Mouse (Mus musculus): ENCODE measurements around the gene Rpf1. TPM values are rescaled to one million over a fixed set of nuclear protein-coding genes. Genes with fewer than 3 reads are reported as not detected.

The Rpf1 gene
- 42.1 and 45.5 TPM in 2 replicates for polyA plus RNA-seq (2015; fragmentation: Nextera tagmentation; extraction: Ambion mirVana)

GRCm38 (mm10) chr3:146520798-146521651 is at the start of gene Rpf1:
Rpf1 (minus strand) TSS chr3:146521429.
- H3K4me2 ChIP-seq (ENCODE audit: low read depth, low read length) = peak within 1 kb of the TSS; percentile 76
- peak within 1 kb of the TSS; percentile 86 for H3K4me3 ChIP-seq (ENCODE audit: low read length)
- H3K27ac ChIP-seq (ENCODE audit: low read length) = peak within 1 kb of the TSS; percentile 99
- peak; percentile 98 for ATAC-seq
- WGBS = under 1% methylated on average over 61 of the region's 82 CpGs
- H3K27me3 ChIP-seq (replicated peaks; ENCODE audit: control insufficient read depth, insufficient read depth, low read length) = no peaks in the 10 kb centered on the region
- H3K9me3 ChIP-seq (ENCODE audit: control insufficient read depth, low read length) = no peaks in the 10 kb centered on the region
- peak within 1 kb of the TSS; percentile 93 for H3K9ac ChIP-seq (ENCODE audit: low read depth, low read length)
- H3K4me1 ChIP-seq (ENCODE audit: control insufficient read depth, insufficient read depth, low read length) = peaks cover 2% of the 10 kb centered on the region; the same call in 1 of the 2 replicates
- peaks cover 8% of the 10 kb centered on the region for H3K36me3 ChIP-seq (ENCODE audit: control insufficient read depth, insufficient read depth, low read length)

GRCm38 (mm10) chr3:146570939-146571338 is 49.7 kb upstream of the Rpf1 start:
- H3K9me3 ChIP-seq (ENCODE audit: control insufficient read depth, low read length) = no peaks in the 10 kb centered on the region
- no peaks in the 10 kb centered on the region for H3K4me1 ChIP-seq (ENCODE audit: control insufficient read depth, insufficient read depth, low read length)
- no peak overlapping the region for H3K9ac ChIP-seq (ENCODE audit: low read depth, low read length)
- H3K4me3 ChIP-seq (ENCODE audit: low read length) = no peak overlapping the region
- ATAC-seq = no peak
- WGBS = 81% methylated on average over 6 of the region's 6 CpGs
- H3K27me3 ChIP-seq (replicated peaks; ENCODE audit: control insufficient read depth, insufficient read depth, low read length) = no peaks in the 10 kb centered on the region
- H3K4me2 ChIP-seq (ENCODE audit: low read depth, low read length) = no peak overlapping the region
- H3K36me3 ChIP-seq (ENCODE audit: control insufficient read depth, insufficient read depth, low read length) = no peaks in the 10 kb centered on the region
- no peak overlapping the region for H3K27ac ChIP-seq (ENCODE audit: low read length)

- H3K27me3 ChIP-seq (replicated peaks; ENCODE audit: control insufficient read depth, insufficient read depth, low read length) = no peaks in the 10 kb centered on the region
- H3K9me3 ChIP-seq (ENCODE audit: control insufficient read depth, low read length) = no peaks in the 10 kb centered on the region
- H3K4me1 ChIP-seq (ENCODE audit: control insufficient read depth, insufficient read depth, low read length) = no peaks in the 10 kb centered on the region
- WGBS = 66% methylated on average over 10 of the region's 10 CpGs
- ATAC-seq = peak; percentile 38; the same call in 1 of the 2 replicates
- no peak within 1 kb of the TSS for H3K9ac ChIP-seq (ENCODE audit: low read depth, low read length)
- no peaks in the 10 kb centered on the region for H3K36me3 ChIP-seq (ENCODE audit: control insufficient read depth, insufficient read depth, low read length)
- H3K4me3 ChIP-seq (ENCODE audit: low read length) = no peak within 1 kb of the TSS
- H3K27ac ChIP-seq (ENCODE audit: low read length) = no peak within 1 kb of the TSS
- no peak within 1 kb of the TSS for H3K4me2 ChIP-seq (ENCODE audit: low read depth, low read length)
Observed at GRCm38 (mm10) chr3:146570148-146570782, 49.0 kb upstream of the Rpf1 start, which contains the start of gene Uox. Uox (plus strand) TSS chr3:146570426.

GRCm38 (mm10) chr3:146569594-146569993 is 48.4 kb upstream of the Rpf1 start:
- H3K4me2 ChIP-seq (ENCODE audit: low read depth, low read length) = no peak overlapping the region
- no peaks in the 10 kb centered on the region for H3K27me3 ChIP-seq (replicated peaks; ENCODE audit: control insufficient read depth, insufficient read depth, low read length)
- ATAC-seq = no peak
- H3K9ac ChIP-seq (ENCODE audit: low read depth, low read length) = no peak overlapping the region
- H3K4me1 ChIP-seq (ENCODE audit: control insufficient read depth, insufficient read depth, low read length) = no peaks in the 10 kb centered on the region
- H3K9me3 ChIP-seq (ENCODE audit: control insufficient read depth, low read length) = no peaks in the 10 kb centered on the region
- H3K36me3 ChIP-seq (ENCODE audit: control insufficient read depth, insufficient read depth, low read length) = no peaks in the 10 kb centered on the region
- 93% methylated on average over 3 of the region's 3 CpGs for WGBS
- H3K27ac ChIP-seq (ENCODE audit: low read length) = no peak overlapping the region
- no peak overlapping the region for H3K4me3 ChIP-seq (ENCODE audit: low read length)

GRCm38 (mm10) chr3:146567884-146568530 is 46.8 kb upstream of the Rpf1 start:
- Histone ChIP-seq H3K4me1 (ENCODE audit: control insufficient read depth, insufficient read depth, low read length) (no peaks in the 10 kb centered on the region), H3K36me3 (ENCODE audit: control insufficient read depth, insufficient read depth, low read length) (no peaks in the 10 kb centered on the region), H3K27me3 (replicated peaks; ENCODE audit: control insufficient read depth, insufficient read depth, low read length) (no peaks in the 10 kb centered on the region), H3K27ac (ENCODE audit: low read length) (no peak overlapping the region), H3K9ac (ENCODE audit: low read depth, low read length) (no peak overlapping the region), H3K4me2 (ENCODE audit: low read depth, low read length) (no peak overlapping the region), H3K9me3 (ENCODE audit: control insufficient read depth, low read length) (no peaks in the 10 kb centered on the region), H3K4me3 (ENCODE audit: low read length) (no peak overlapping the region)
- ATAC-seq = peak; percentile 74
- 65% methylated on average over 9 of the region's 9 CpGs for WGBS

GRCm38 (mm10) chr3:146567366-146567765 is 46.1 kb upstream of the Rpf1 start:
- no peak overlapping the region for H3K4me2 ChIP-seq (ENCODE audit: low read depth, low read length)
- H3K36me3 ChIP-seq (ENCODE audit: control insufficient read depth, insufficient read depth, low read length) = no peaks in the 10 kb centered on the region
- no peak for ATAC-seq
- H3K4me1 ChIP-seq (ENCODE audit: control insufficient read depth, insufficient read depth, low read length) = no peaks in the 10 kb centered on the region
- H3K9ac ChIP-seq (ENCODE audit: low read depth, low read length) = no peak overlapping the region
- H3K9me3 ChIP-seq (ENCODE audit: control insufficient read depth, low read length) = no peaks in the 10 kb centered on the region
- no peaks in the 10 kb centered on the region for H3K27me3 ChIP-seq (replicated peaks; ENCODE audit: control insufficient read depth, insufficient read depth, low read length)
- H3K27ac ChIP-seq (ENCODE audit: low read length) = no peak overlapping the region
- WGBS = 58% methylated on average over 7 of the region's 7 CpGs
- H3K4me3 ChIP-seq (ENCODE audit: low read length) = no peak overlapping the region

GRCm38 (mm10) chr3:146565065-146565411 is 43.8 kb upstream of the Rpf1 start:
- 90% methylated on average over 1 of the region's 1 CpGs for WGBS
- no peak for ATAC-seq

GRCm38 (mm10) chr3:146564268-146565064 is 43.2 kb upstream of the Rpf1 start:
- Histone ChIP-seq H3K27ac (ENCODE audit: low read length) (no peak overlapping the region), H3K9ac (ENCODE audit: low read depth, low read length) (no peak overlapping the region), H3K4me1 (ENCODE audit: control insufficient read depth, insufficient read depth, low read length) (no peaks in the 10 kb centered on the region), H3K4me2 (ENCODE audit: low read depth, low read length) (no peak overlapping the region), H3K27me3 (replicated peaks; ENCODE audit: control insufficient read depth, insufficient read depth, low read length) (no peaks in the 10 kb centered on the region), H3K9me3 (ENCODE audit: control insufficient read depth, low read length) (no peaks in the 10 kb centered on the region), H3K36me3 (ENCODE audit: control insufficient read depth, insufficient read depth, low read length) (no peaks in the 10 kb centered on the region), H3K4me3 (ENCODE audit: low read length) (no peak overlapping the region)
- no peak for ATAC-seq
- 40% methylated on average over 14 of the region's 14 CpGs for WGBS

More at GRCm38 (mm10) chr3:146565065-146565411, 43.8 kb upstream of the Rpf1 start:
- Histone ChIP-seq H3K4me1 (ENCODE audit: control insufficient read depth, insufficient read depth, low read length) (no peaks in the 10 kb centered on the region), H3K27ac (ENCODE audit: low read length) (no peak overlapping the region), H3K4me2 (ENCODE audit: low read depth, low read length) (no peak overlapping the region), H3K36me3 (ENCODE audit: control insufficient read depth, insufficient read depth, low read length) (no peaks in the 10 kb centered on the region), H3K9me3 (ENCODE audit: control insufficient read depth, low read length) (no peaks in the 10 kb centered on the region), H3K27me3 (replicated peaks; ENCODE audit: control insufficient read depth, insufficient read depth, low read length) (no peaks in the 10 kb centered on the region), H3K4me3 (ENCODE audit: low read length) (no peak overlapping the region), H3K9ac (ENCODE audit: low read depth, low read length) (no peak overlapping the region)

- Histone ChIP-seq H3K27ac (ENCODE audit: low read length) (no peak overlapping the region), H3K9ac (ENCODE audit: low read depth, low read length) (no peak overlapping the region), H3K4me1 (ENCODE audit: control insufficient read depth, insufficient read depth, low read length) (no peaks in the 10 kb centered on the region), H3K36me3 (ENCODE audit: control insufficient read depth, insufficient read depth, low read length) (no peaks in the 10 kb centered on the region), H3K9me3 (ENCODE audit: control insufficient read depth, low read length) (no peaks in the 10 kb centered on the region), H3K4me3 (ENCODE audit: low read length) (no peak overlapping the region), H3K27me3 (replicated peaks; ENCODE audit: control insufficient read depth, insufficient read depth, low read length) (no peaks in the 10 kb centered on the region), H3K4me2 (ENCODE audit: low read depth, low read length) (no peak overlapping the region)
- WGBS = 86% methylated on average over 7 of the region's 7 CpGs
- no peak for ATAC-seq
Observed at GRCm38 (mm10) chr3:146562936-146563335, 41.7 kb upstream of the Rpf1 start.
